Mouse (Mus musculus) G1E (cell line): Measurements from ENCODE around the gene Xlr5b.
"Not testable (repeated sequence)": the region's sequence is repeated elsewhere in the genome, so short reads cannot be mapped to it uniquely, and the experiment has no call there.

ENCODE experiments used
- CTCF ChIP-seq: IDR thresholded peaks from 2 replicates; pipeline ENCODE4 v1.5.1; 2012; ENCODE audit warnings: low read depth, low read length, inconsistent platforms, mixed read lengths
- GATA1 ChIP-seq: IDR thresholded peaks from 2 replicates; pipeline ENCODE4 v1.6.1; 2012; ENCODE audit warnings: borderline replicate concordance, low read length, inconsistent platforms, mixed read lengths
- POLR2AphosphoS5 ChIP-seq: IDR thresholded peaks from 2 replicates; pipeline ENCODE4 v1.6.1; 2012; ENCODE audit warnings: low read depth, low read length, inconsistent platforms; ENCODE audit not compliant: insufficient replicate concordance

DNA sequence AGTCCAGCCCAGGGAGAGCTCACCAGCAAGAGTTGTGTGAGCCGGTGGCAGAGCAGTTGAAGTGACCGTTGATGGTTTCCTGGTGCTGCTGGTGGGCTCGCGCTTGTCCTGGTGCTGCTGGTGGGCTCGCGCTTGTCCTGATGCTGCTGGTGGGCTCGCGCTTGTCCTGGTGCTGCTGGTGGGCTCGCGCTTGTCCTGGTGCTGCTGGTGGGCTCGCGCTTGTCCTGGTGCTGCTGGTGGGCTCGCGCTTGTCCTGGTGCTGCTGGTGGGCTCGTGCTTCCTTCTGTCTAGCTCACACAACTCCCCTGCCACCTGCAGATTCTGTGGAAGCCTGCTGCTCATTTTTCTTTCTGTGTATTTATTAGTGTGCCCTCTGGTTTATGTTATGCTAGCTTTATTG is 28.3 kb downstream of the Xlr5b start, which contains the start of gene Spin2d:
- not testable (repeated sequence) for TF ChIP-seq CTCF, GATA1, POLR2AphosphoS5
